Mouse (Mus musculus) liver, embryonic 12.5 days (tissue): ENCODE data around the gene Cd300lb. TPM values are rescaled to one million over a fixed set of nuclear protein-coding genes. Genes with fewer than 3 reads are reported as not detected.
A peak's percentile ranks its signal among the peaks of the same experiment; 100 is the strongest.
"Not testable (repeated sequence)": the region's sequence is repeated elsewhere in the genome, so short reads cannot be mapped to it uniquely, and the experiment has no call there.

Source experiments
- ATAC-seq: fragments of 200-750 bp; cut with Nextera tagmentation; 2 replicates; pipeline ENCODE4 v1.8.0; 2017; ENCODE audit warnings: moderate number of reproducible peaks, mild to moderate bottlenecking, moderate library complexity
- H3K27ac ChIP-seq: fragments of 300-500 bp; sonication (generic); 2 replicates; pipeline ENCODE4 v1.5.1; 2016; ENCODE audit warnings: mild to moderate bottlenecking
- H3K27me3 ChIP-seq: fragments of 300-500 bp; sonication (generic); replicated peaks from 2 replicates; pipeline ENCODE4 v1.6.1; 2016; ENCODE audit warnings: mild to moderate bottlenecking, moderate library complexity
- H3K36me3 ChIP-seq: fragments of 300-500 bp; sonication (generic); 2 replicates; pipeline ENCODE4 v1.6.1; 2016; ENCODE audit warnings: mild to moderate bottlenecking, moderate library complexity
- H3K4me1 ChIP-seq: fragments of 300-500 bp; sonication (generic); 2 replicates; pipeline ENCODE4 v1.6.1; 2016
- H3K4me2 ChIP-seq: fragments of 300-500 bp; sonication (generic); 2 replicates; pipeline ENCODE4 v1.6.1; 2016; ENCODE audit warnings: mild to moderate bottlenecking, moderate library complexity
- H3K4me3 ChIP-seq: fragments of 300-500 bp; sonication (generic); 2 replicates; pipeline ENCODE4 v1.5.1; 2016; ENCODE audit warnings: mild to moderate bottlenecking, moderate library complexity
- H3K9ac ChIP-seq: fragments of 300-500 bp; sonication (generic); 2 replicates; pipeline ENCODE4 v1.6.1; 2016; ENCODE audit warnings: mild to moderate bottlenecking, moderate library complexity
- H3K9me3 ChIP-seq: fragments of 300-500 bp; sonication (generic); replicated peaks from 2 replicates; pipeline ENCODE4 v1.6.1; 2016; ENCODE audit warnings: mild to moderate bottlenecking, moderate library complexity
- WGBS: fragments of 180-500 bp; shearing (Covaris S2); methylation state at CpG from one replicate; pipeline ENCODE4 v1.1.7; 2016; ENCODE audit not compliant: insufficient replicate concordance; 5-methylcytosine and 5-hydroxymethylcytosine counted together
- polyA plus RNA-seq: library from polyadenylated mRNA; unstranded; fragments of >200 nt; fragmentation: Nextera tagmentation; extraction: Ambion mirVana; gene quantifications from 2 replicates; pipeline ENCODE4 v1.2.1, GENCODE M21; 2016

The Cd300lb gene
- polyA plus RNA-seq, 1 experiment from 2014 or later: 0.67 TPM

- no peak for ATAC-seq
- H3K27me3 ChIP-seq: no peaks in the 10 kb centered on the region
- no peak overlapping the region for H3K9ac ChIP-seq
- 18% methylated on average over 7 of the region's 7 CpGs for WGBS
- no peak overlapping the region for H3K4me2 ChIP-seq
- H3K4me3 ChIP-seq: no peak overlapping the region
- H3K4me1 ChIP-seq: 0 out of 2 replicates have a peak, but pooled peaks cover 8% of the 10 kb centered on the region
- 0 out of 2 replicates have a peak overlapping the region, but pooled peaks have one; percentile 9 for H3K27ac ChIP-seq
- H3K9me3 ChIP-seq: no peaks in the 10 kb centered on the region; the same call in 1 of the 2 replicates
- H3K36me3 ChIP-seq: no peaks in the 10 kb centered on the region
Measured at GRCm38 (mm10) chr11:114914978-114915377, 19.2 kb downstream of the Cd300lb start.

DNA sequence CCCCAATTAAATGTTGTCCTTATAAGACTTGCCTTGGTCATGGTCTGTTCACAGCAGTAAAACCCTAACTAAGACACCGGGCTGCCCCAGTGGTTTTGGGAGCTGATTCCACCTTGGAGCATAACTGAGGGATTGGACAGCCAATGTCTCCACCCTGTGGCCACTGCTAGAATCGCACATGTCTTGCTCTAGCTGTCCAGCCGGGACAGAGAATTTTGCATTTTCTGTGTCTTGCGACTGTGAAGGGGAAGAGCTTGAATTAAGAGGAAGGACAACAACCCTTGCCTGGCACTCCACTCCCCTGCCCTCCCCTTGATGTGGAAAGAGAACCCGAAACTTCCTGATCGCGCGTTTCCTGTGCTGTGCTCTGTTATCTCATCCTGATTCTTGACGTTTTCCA lies 21.3 kb downstream of the Cd300lb start:
- H3K27ac ChIP-seq: no peak overlapping the region
- 2% methylated on average over 9 of the region's 9 CpGs for WGBS
- no peaks in the 10 kb centered on the region for H3K9me3 ChIP-seq
- no peaks in the 10 kb centered on the region for H3K27me3 ChIP-seq
- no peak for ATAC-seq
- H3K9ac ChIP-seq: no peak overlapping the region
- H3K4me2 ChIP-seq: no peak overlapping the region
- H3K4me3 ChIP-seq: no peak overlapping the region
- H3K36me3 ChIP-seq: no peaks in the 10 kb centered on the region
- peaks cover 15% of the 10 kb centered on the region; the same call in 1 of the 2 replicates for H3K4me1 ChIP-seq

DNA sequence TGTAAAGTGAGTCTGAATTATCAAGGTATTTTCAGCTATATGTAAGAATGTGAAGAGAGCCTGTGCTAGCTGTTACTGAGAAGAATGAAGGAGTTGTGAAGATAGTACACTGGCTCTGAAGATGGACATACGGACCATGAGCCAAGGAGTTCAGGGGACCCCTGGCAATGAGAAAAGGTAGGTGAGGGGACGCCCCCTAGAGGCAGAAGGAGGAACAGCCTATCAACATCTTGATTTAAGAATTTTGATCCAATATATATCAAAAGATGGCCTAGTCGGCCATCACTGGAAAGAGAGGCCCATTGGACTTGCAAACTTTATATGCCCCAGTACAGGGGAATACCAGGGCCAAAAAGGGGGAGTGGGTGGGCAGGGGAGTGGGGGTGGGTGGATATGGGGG lies 24.6 kb downstream of the Cd300lb start:
- not testable (repeated sequence) for H3K36me3 ChIP-seq, H3K27ac ChIP-seq, H3K4me3 ChIP-seq, ATAC-seq, H3K9ac ChIP-seq, H3K27me3 ChIP-seq, H3K4me2 ChIP-seq, H3K9me3 ChIP-seq
- WGBS: 22% methylated on average over 3 of the region's 3 CpGs
- H3K4me1 ChIP-seq: peaks cover 21% of the 10 kb centered on the region; the same call in 1 of the 2 replicates

DNA sequence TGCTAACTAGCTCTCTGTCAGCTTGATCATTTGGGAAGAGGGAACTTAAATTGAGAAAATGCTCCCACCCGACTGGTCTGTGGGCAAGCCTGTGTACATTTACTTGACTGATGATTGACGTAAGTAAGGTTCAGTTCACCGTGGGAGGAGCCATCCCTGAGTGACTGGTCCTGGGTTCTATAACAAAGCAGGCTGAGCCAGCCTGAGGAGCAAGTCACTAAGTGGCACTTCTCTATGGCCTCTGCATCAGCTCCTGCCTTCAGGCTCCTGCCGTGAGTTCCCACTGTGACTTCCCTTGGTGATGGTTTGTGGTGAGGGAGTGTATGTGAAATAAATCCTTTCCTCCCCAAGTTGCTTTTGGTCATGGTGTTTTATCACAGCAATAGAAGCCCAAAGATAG lies 26.1 kb downstream of the Cd300lb start:
- peak; percentile 21; the same call in 1 of the 2 replicates for ATAC-seq
- H3K27ac ChIP-seq: peak overlapping the region; percentile 27; the same call in 1 of the 2 replicates
- no peaks in the 10 kb centered on the region for H3K9me3 ChIP-seq
- H3K4me2 ChIP-seq: no peak overlapping the region
- H3K9ac ChIP-seq: no peak overlapping the region
- no peaks in the 10 kb centered on the region for H3K36me3 ChIP-seq
- WGBS: 32% methylated on average over 4 of the region's 4 CpGs
- H3K4me1 ChIP-seq: peaks cover 16% of the 10 kb centered on the region; the same call in 1 of the 2 replicates
- no peak overlapping the region for H3K4me3 ChIP-seq
- H3K27me3 ChIP-seq: no peaks in the 10 kb centered on the region

DNA sequence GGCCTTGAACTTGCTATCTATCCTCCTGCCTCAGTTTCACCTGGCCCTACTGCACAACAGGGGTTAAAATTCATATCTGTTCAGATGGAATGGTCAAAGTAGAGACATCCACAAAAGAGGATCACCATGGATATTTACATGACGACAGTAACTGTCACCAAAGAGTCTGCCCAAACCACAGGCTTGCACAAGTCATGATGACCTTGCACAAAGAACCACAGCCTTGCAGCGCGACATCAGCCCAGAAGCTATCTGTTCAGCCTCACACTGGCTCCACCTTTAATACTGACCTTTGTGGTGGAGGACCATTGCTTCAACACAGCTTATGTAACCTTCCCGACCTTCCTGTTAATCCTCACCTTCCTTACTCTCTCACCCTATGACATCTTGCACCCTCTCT lies 26.6 kb downstream of the Cd300lb start:
- H3K4me1 ChIP-seq: peaks cover 13% of the 10 kb centered on the region; the same call in 1 of the 2 replicates
- peak; percentile 76 for ATAC-seq
- peak overlapping the region; percentile 27; the same call in 1 of the 2 replicates for H3K27ac ChIP-seq

GRCm38 (mm10) chr11:114903224-114903623 lies 31.0 kb downstream of the Cd300lb start:
- Histone ChIP-seq H3K27me3 (no peaks in the 10 kb centered on the region), H3K4me1 (peaks cover 10% of the 10 kb centered on the region; the same call in 1 of the 2 replicates), H3K4me3 (no peak overlapping the region), H3K9ac (no peak overlapping the region), H3K27ac (no peak overlapping the region), H3K4me2 (no peak overlapping the region), H3K9me3 (no peaks in the 10 kb centered on the region), H3K36me3 (no peaks in the 10 kb centered on the region)
- 70% methylated on average over 4 of the region's 4 CpGs for WGBS
- ATAC-seq: no peak

More for the DNA sequence above, 26.6 kb downstream of the Cd300lb start:
- Histone ChIP-seq H3K27me3 (no peaks in the 10 kb centered on the region), H3K36me3 (no peaks in the 10 kb centered on the region), H3K4me3 (no peak overlapping the region), H3K4me2 (no peak overlapping the region), H3K9ac (no peak overlapping the region), H3K9me3 (no peaks in the 10 kb centered on the region)
- WGBS: 21% methylated on average over 4 of the region's 4 CpGs

- no peaks in the 10 kb centered on the region for H3K9me3 ChIP-seq
- no peak overlapping the region for H3K9ac ChIP-seq
- H3K4me1 ChIP-seq: peaks cover 34% of the 10 kb centered on the region
- H3K27ac ChIP-seq: no peak overlapping the region
- no peaks in the 10 kb centered on the region for H3K36me3 ChIP-seq
- no peak overlapping the region for H3K4me3 ChIP-seq
- no peak overlapping the region for H3K4me2 ChIP-seq
- H3K27me3 ChIP-seq: no peaks in the 10 kb centered on the region
- 44% methylated on average over 1 of the region's 1 CpGs for WGBS
- no peak for ATAC-seq
Measured at GRCm38 (mm10) chr11:114898026-114898425, 36.2 kb downstream of the Cd300lb start.

DNA sequence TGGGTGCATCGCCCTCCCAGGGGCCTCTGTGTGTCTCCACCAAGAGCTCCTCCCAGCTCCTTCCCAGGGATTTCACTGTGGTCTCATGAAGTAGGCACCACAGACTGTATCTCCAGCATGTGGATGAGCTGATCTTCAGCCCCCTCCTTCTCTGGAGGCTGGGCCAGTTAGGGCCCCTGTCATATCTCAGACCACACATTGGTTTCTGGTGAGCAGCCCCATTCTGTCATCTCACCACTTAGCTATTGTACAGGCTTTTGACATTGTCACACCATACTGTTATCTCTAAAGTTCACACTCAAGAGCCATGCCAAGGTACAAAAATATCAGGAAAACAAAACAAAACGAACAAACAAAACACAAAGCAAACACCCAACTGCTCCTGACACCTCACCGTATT lies 38.1 kb downstream of the Cd300lb start:
- peak; percentile 91 for ATAC-seq

GRCm38 (mm10) chr11:114890542-114890941 lies 43.6 kb downstream of the Cd300lb start:
- peak overlapping the region; percentile 45; the same call in 1 of the 2 replicates for H3K27ac ChIP-seq
- H3K9ac ChIP-seq: peak overlapping the region; percentile 9; the same call in 1 of the 2 replicates
- no peak for ATAC-seq
- H3K4me1 ChIP-seq: peaks cover 19% of the 10 kb centered on the region
- 27% methylated on average over 5 of the region's 5 CpGs for WGBS
- H3K9me3 ChIP-seq: no peaks in the 10 kb centered on the region
- 0 out of 2 replicates have a peak, but pooled peaks cover 4% of the 10 kb centered on the region for H3K27me3 ChIP-seq
- H3K36me3 ChIP-seq: no peaks in the 10 kb centered on the region
- H3K4me3 ChIP-seq: peak overlapping the region; percentile 28
- peak overlapping the region; percentile 51 for H3K4me2 ChIP-seq

More for the DNA sequence above, 38.1 kb downstream of the Cd300lb start:
- Histone ChIP-seq H3K36me3 (no peaks in the 10 kb centered on the region), H3K27me3 (no peaks in the 10 kb centered on the region), H3K4me1 (peaks cover 34% of the 10 kb centered on the region), H3K9ac (no peak overlapping the region), H3K4me2 (no peak overlapping the region), H3K4me3 (no peak overlapping the region), H3K27ac (peak overlapping the region; percentile 73), H3K9me3 (no peaks in the 10 kb centered on the region)
- WGBS: 34% methylated on average over 3 of the region's 3 CpGs

GRCm38 (mm10) chr11:114889991-114890518 lies 44.1 kb downstream of the Cd300lb start, which contains the start of gene Cd300a:
Gene Cd300a, plus strand, starts transcription at chr11:114890041.
- Histone ChIP-seq H3K27ac (peak within 1 kb of the TSS; percentile 45; the same call in 1 of the 2 replicates), H3K4me1 (peaks cover 15% of the 10 kb centered on the region; the same call in 1 of the 2 replicates), H3K27me3 (0 out of 2 replicates have a peak, but pooled peaks cover 4% of the 10 kb centered on the region), H3K9me3 (no peaks in the 10 kb centered on the region), H3K36me3 (no peaks in the 10 kb centered on the region), H3K9ac (peak within 1 kb of the TSS; percentile 9; the same call in 1 of the 2 replicates), H3K4me3 (peak within 1 kb of the TSS; percentile 28), H3K4me2 (peak within 1 kb of the TSS; percentile 51)
- ATAC-seq: no peak
- 33% methylated on average over 18 of the region's 18 CpGs for WGBS

- Histone ChIP-seq H3K9me3 (no peaks in the 10 kb centered on the region), H3K9ac (no peak overlapping the region), H3K4me3 (no peak overlapping the region), H3K27me3 (0 out of 2 replicates have a peak, but pooled peaks cover 4% of the 10 kb centered on the region), H3K4me1 (peaks cover 24% of the 10 kb centered on the region), H3K4me2 (no peak overlapping the region), H3K36me3 (no peaks in the 10 kb centered on the region), H3K27ac (peak overlapping the region; percentile 30; the same call in 1 of the 2 replicates)
- WGBS: 51% methylated on average over 4 of the region's 4 CpGs
- no peak for ATAC-seq
Measured at GRCm38 (mm10) chr11:114884380-114885100, 49.6 kb downstream of the Cd300lb start.

- H3K9ac ChIP-seq: no peak overlapping the region
- no peak overlapping the region for H3K4me3 ChIP-seq
- no peaks in the 10 kb centered on the region for H3K9me3 ChIP-seq
- peaks cover 24% of the 10 kb centered on the region for H3K4me1 ChIP-seq
- H3K4me2 ChIP-seq: no peak overlapping the region
- H3K27me3 ChIP-seq: 0 out of 2 replicates have a peak, but pooled peaks cover 4% of the 10 kb centered on the region
- H3K27ac ChIP-seq: no peak overlapping the region
- 79% methylated on average over 4 of the region's 4 CpGs for WGBS
- H3K36me3 ChIP-seq: no peaks in the 10 kb centered on the region
- ATAC-seq: no peak
Measured at GRCm38 (mm10) chr11:114883251-114883789, 50.9 kb downstream of the Cd300lb start.
